28 mouse cellular contexts compared by ENCODE assay signal in genomic region chr10:54201727-54202126, GRCm38 (mm10).
"Had no signal": no experiment of that assay in that cellular context is flagged by ENCODE, and none has a peak within 500 bp of the region (broad histone marks: within the 10 kb centered on the region; RNA-seq: fewer than 3 reads in every experiment).

No protein-coding gene starts in this region.

- H3K27ac ChIP-seq: heart, embryonic 10.5 days; hindbrain, embryonic 10.5 days; hindbrain, embryonic 12.5 days; hindbrain, embryonic 14.5 days; intestine, embryonic 15.5 days; layer of hippocampus, adult 2 months; left cerebral cortex, adult 2 months; limb, embryonic 10.5 days; limb, embryonic 12.5 days; liver, embryonic 13.5 days; liver, embryonic 15.5 days had no signal

- H3K4me3 ChIP-seq: heart, embryonic 10.5 days; heart, embryonic 12.5 days; hindbrain, embryonic 10.5 days; hindbrain, embryonic 12.5 days; intestine, embryonic 15.5 days; layer of hippocampus, adult 2 months; left cerebral cortex, adult 2 months; limb, embryonic 10.5 days; limb, embryonic 12.5 days; liver, embryonic 13.5 days; liver, embryonic 15.5 days had no signal

- H3K9ac ChIP-seq: heart, embryonic 12.5 days; hindbrain, embryonic 12.5 days; hindbrain, embryonic 14.5 days; intestine, embryonic 15.5 days; limb, embryonic 12.5 days; liver, embryonic 13.5 days; liver, embryonic 15.5 days; liver, postnatal 0 days had no signal

- H3K4me2 ChIP-seq: heart, embryonic 12.5 days; hindbrain, embryonic 12.5 days; hindbrain, embryonic 14.5 days; intestine, embryonic 15.5 days; limb, embryonic 12.5 days; liver, embryonic 11.5 days; liver, embryonic 13.5 days; liver, embryonic 15.5 days had no signal

- H3K27me3 ChIP-seq: heart, embryonic 12.5 days; hindbrain, embryonic 12.5 days; intestine, embryonic 15.5 days; limb, embryonic 12.5 days; liver, embryonic 13.5 days; liver, embryonic 15.5 days had no signal

- ATAC-seq: hindbrain, embryonic 16.5 days; inflammation-experienced regulatory T-cells, adult 6 months; intestine, embryonic 15.5 days; intestine, postnatal 0 days; liver, postnatal 0 days had no signal

- H3K9me3 ChIP-seq: heart, embryonic 10.5 days; heart, embryonic 12.5 days; hindbrain, embryonic 10.5 days; hindbrain, embryonic 12.5 days; intestine, embryonic 15.5 days; limb, embryonic 10.5 days; limb, embryonic 12.5 days; liver, embryonic 13.5 days; liver, embryonic 15.5 days had no signal

- H3K4me1 ChIP-seq: heart, embryonic 10.5 days; heart, embryonic 12.5 days; hindbrain, embryonic 10.5 days; hindbrain, embryonic 12.5 days; intestine, embryonic 15.5 days; limb, embryonic 10.5 days; limb, embryonic 12.5 days; liver, embryonic 13.5 days; liver, embryonic 15.5 days had no signal

- DNase-seq: gastrocnemius, postnatal 10 days; gastrocnemius, postnatal 25 days; heart, adult 18-20 months; heart, postnatal 10 days; heart, postnatal 4 days; kidney, adult 18-20 months; kidney, adult 8-10 months; kidney, postnatal 10 days; kidney, postnatal 25 days; kidney, postnatal 4 days; liver; liver, embryonic 13.5 days; liver, postnatal 0 days had no signal

- H3K36me3 ChIP-seq: heart, embryonic 10.5 days; heart, embryonic 12.5 days; hindbrain, embryonic 10.5 days; hindbrain, embryonic 12.5 days; intestine, embryonic 15.5 days; limb, embryonic 10.5 days; limb, embryonic 12.5 days; liver, embryonic 13.5 days; liver, embryonic 15.5 days had no signal
